Mouse (Mus musculus) CH12.LX (cell line): ENCODE results near the gene Gmds. TPM values are rescaled to one million over a fixed set of nuclear protein-coding genes. Genes with fewer than 3 reads are reported as not detected.

Experiments
- DNase-seq: peaks from one replicate; pipeline ENCODE4 v3.0.0-alpha.2; 2013; ENCODE audit errors: extremely low read depth
- H3K27ac ChIP-seq: 2 replicates; pipeline ENCODE4 v1.5.1; 2012; ENCODE audit warnings: low read depth, mild to moderate bottlenecking, control low read depth, moderate library complexity; ENCODE audit not compliant: insufficient read depth
- H3K27me3 ChIP-seq: replicated peaks from 2 replicates; pipeline ENCODE3; 2012; ENCODE audit warnings: inconsistent platforms
- H3K36me3 ChIP-seq, 2 experiments: replicated peaks in 1 of 2; 2 replicates each; pipeline versions ENCODE3 to v1.6.1; 2012; ENCODE audit warnings: inconsistent platforms in 1 of 2, low read length in 1 of 2, mild to moderate bottlenecking in 1 of 2, mixed read lengths in 1 of 2, moderate library complexity in 1 of 2; ENCODE audit not compliant: control insufficient read depth in 1 of 2, insufficient read depth in 1 of 2
- H3K4me1 ChIP-seq, 2 experiments: 2 replicates each; pipeline ENCODE4 v1.6.1; 2012; ENCODE audit warnings: inconsistent platforms in 1 of 2, moderate library complexity in 1 of 2; ENCODE audit not compliant: insufficient read depth in 2 of 2, control insufficient read depth in 1 of 2
- H3K4me2 ChIP-seq: 2 replicates; pipeline ENCODE4 v1.6.1; 2012; ENCODE audit warnings: low read depth, mild to moderate bottlenecking, control low read depth; ENCODE audit not compliant: poor library complexity, insufficient read depth, severe bottlenecking
- H3K4me3 ChIP-seq, 3 experiments: fragments of 150-350 bp in 1 of 3; sonication (generic) in 1 of 3; replicated peaks in 1 of 3; 2 replicates each; pipeline versions ENCODE3 to v1.5.1; 2011 to 2012; ENCODE audit warnings: low read depth in 2 of 3, low read length in 2 of 3, mild to moderate bottlenecking in 2 of 3, moderate library complexity in 2 of 3, control low read depth in 1 of 3, improper control_type of control experiment in 1 of 3, inconsistent platforms in 1 of 3, mixed read lengths in 1 of 3; ENCODE audit not compliant: poor library complexity in 1 of 3
- H3K79me2 ChIP-seq: replicated peaks from 2 replicates; pipeline ENCODE4 v1.6.1; 2012; ENCODE audit warnings: mild to moderate bottlenecking, moderate library complexity; ENCODE audit not compliant: control insufficient read depth, poor library complexity, insufficient read depth, severe bottlenecking; ENCODE audit errors: extremely low read depth
- H3K9ac ChIP-seq: 2 replicates; pipeline ENCODE4 v1.6.1; 2012; ENCODE audit warnings: low read depth, mild to moderate bottlenecking, control low read depth, moderate library complexity; ENCODE audit not compliant: insufficient read depth
- H3K9me3 ChIP-seq: replicated peaks from 2 replicates; pipeline ENCODE3; 2012; ENCODE audit warnings: low read length, inconsistent platforms, mixed read lengths
- BHLHE40 ChIP-seq: IDR thresholded peaks from 2 replicates; pipeline ENCODE4 v1.6.1; 2011; ENCODE audit warnings: mild to moderate bottlenecking, low read depth, low read length, improper control_type of control experiment
- CHD1 ChIP-seq: IDR thresholded peaks from 2 replicates; pipeline ENCODE4 v1.6.1; 2012; ENCODE audit warnings: low read depth, low read length, improper control_type of control experiment, inconsistent platforms
- CHD2 ChIP-seq: IDR thresholded peaks from 2 replicates; pipeline ENCODE4 v1.6.1; 2011; ENCODE audit warnings: low read length, improper control_type of control experiment
- CTCF ChIP-seq, 2 experiments: IDR thresholded peaks in 1 of 2; conservative IDR thresholded peaks in 1 of 2; 2 replicates each; pipeline ENCODE4 v1.5.1; 2011 to 2012; ENCODE audit warnings: low read depth in 2 of 2, low read length in 2 of 2, improper control_type of control experiment in 1 of 2, inconsistent platforms in 1 of 2, mild to moderate bottlenecking in 1 of 2, moderate library complexity in 1 of 2
- EP300 ChIP-seq: IDR thresholded peaks from 2 replicates; pipeline ENCODE4 v1.6.1; 2011; ENCODE audit warnings: low read length, improper control_type of control experiment
- ETS1 ChIP-seq: conservative IDR thresholded peaks from 2 replicates; pipeline ENCODE4 v1.6.1; 2012; ENCODE audit warnings: low read depth, mild to moderate bottlenecking, inconsistent platforms, low read length, improper control_type of control experiment, moderate library complexity
- IRF4 ChIP-seq: IDR thresholded peaks from 2 replicates; pipeline ENCODE4 v1.6.1; 2014; ENCODE audit warnings: low read depth, mild to moderate bottlenecking, inconsistent platforms, low read length, improper control_type of control experiment
- JUND ChIP-seq: conservative IDR thresholded peaks from 2 replicates; pipeline ENCODE4 v1.6.1; 2011; ENCODE audit warnings: low read depth, low read length, improper control_type of control experiment
- MEF2A ChIP-seq: IDR thresholded peaks from 2 replicates; pipeline ENCODE4 v1.6.1; 2014; ENCODE audit warnings: low read depth, mild to moderate bottlenecking, inconsistent platforms, low read length, improper control_type of control experiment, borderline replicate concordance
- MYC ChIP-seq: IDR thresholded peaks from 2 replicates; pipeline ENCODE4 v1.6.1; 2011; ENCODE audit warnings: low read depth, mild to moderate bottlenecking, improper control_type of control experiment, low read length
- NRF1 ChIP-seq: IDR thresholded peaks from 2 replicates; pipeline ENCODE4 v1.6.1; 2014; ENCODE audit warnings: low read depth, mild to moderate bottlenecking, inconsistent platforms, low read length, improper control_type of control experiment, moderate library complexity
- PAX5 ChIP-seq: IDR thresholded peaks from 2 replicates; pipeline ENCODE4 v1.6.1; 2012; ENCODE audit warnings: low read length, inconsistent platforms, mixed read lengths
- POLR2AphosphoS2 ChIP-seq: IDR thresholded peaks from 2 replicates; pipeline ENCODE4 v1.6.1; 2011; ENCODE audit warnings: low read depth, low read length, improper control_type of control experiment
- RAD21 ChIP-seq: IDR thresholded peaks from 2 replicates; pipeline ENCODE4 v1.6.1; 2011; ENCODE audit warnings: low read depth, mild to moderate bottlenecking, low read length, improper control_type of control experiment, moderate library complexity
- RCOR1 ChIP-seq: conservative IDR thresholded peaks from 2 replicates; pipeline ENCODE4 v1.6.1; 2012; ENCODE audit warnings: low read depth, mild to moderate bottlenecking, inconsistent platforms, low read length, improper control_type of control experiment
- SIN3A ChIP-seq: IDR thresholded peaks from 2 replicates; pipeline ENCODE4 v1.6.1; 2012; ENCODE audit warnings: low read length, improper control_type of control experiment, inconsistent platforms
- TBP ChIP-seq: conservative IDR thresholded peaks from 2 replicates; pipeline ENCODE4 v1.6.1; 2011; ENCODE audit warnings: low read depth, low read length, improper control_type of control experiment
- UBTF ChIP-seq: IDR thresholded peaks from 2 replicates; pipeline ENCODE4 v1.6.1; 2012; ENCODE audit warnings: low read depth, mild to moderate bottlenecking, inconsistent platforms, low read length, improper control_type of control experiment, moderate library complexity
- USF1 ChIP-seq: IDR thresholded peaks from 2 replicates; pipeline ENCODE4 v1.6.1; 2014; ENCODE audit warnings: low read depth, mild to moderate bottlenecking, inconsistent platforms, low read length, improper control_type of control experiment
- ZC3H11A ChIP-seq: IDR thresholded peaks from 2 replicates; pipeline ENCODE4 v1.6.1; 2012; ENCODE audit warnings: low read depth, mild to moderate bottlenecking, inconsistent platforms, low read length, improper control_type of control experiment
- ZKSCAN1 ChIP-seq: IDR thresholded peaks from 2 replicates; pipeline ENCODE4 v1.6.1; 2012; ENCODE audit warnings: low read depth, inconsistent platforms, low read length, improper control_type of control experiment, borderline replicate concordance
- ZMIZ1 ChIP-seq: IDR thresholded peaks from 2 replicates; pipeline ENCODE4 v1.6.1; 2012; ENCODE audit warnings: low read depth, mild to moderate bottlenecking, inconsistent platforms, low read length, improper control_type of control experiment
- ZNF384 ChIP-seq: IDR thresholded peaks from 2 replicates; pipeline ENCODE4 v1.6.1; 2012; ENCODE audit warnings: low read depth, low read length, improper control_type of control experiment, inconsistent platforms
- dilution Hi-C: fragments of 300-500 bp; cut with MboI; formaldehyde crosslinking; loops from 2 replicates; pipeline ENCODE4 v1.14.3; 2020; ENCODE audit warnings: low sequenced_read_pairs; ENCODE audit not compliant: extremely low pct_unique_long_range_greater_than_20kb, extremely low pct_ligation_motif_present
- in situ Hi-C: fragments of 300-500 bp; cut with MboI; formaldehyde crosslinking; loops from 3 replicates; pipeline ENCODE4 v1.14.3; 2019; ENCODE audit warnings: low sequenced_read_pairs, low pct_ligation_motif_present, low pct_unique_long_range_greater_than_20kb, mixed read lengths
- polyA plus RNA-seq: library from polyadenylated mRNA; unstranded; fragments of >175 nt; gene quantifications from 2 replicates; pipeline ENCODE4 v1.2.1, GENCODE M21; 2012; ENCODE audit warnings: low read depth; ENCODE audit not compliant: insufficient read length
- total RNA-seq, 2 experiments: library from RNA; depleted of rRNA; stranded (reverse); fragments of 300-350 nt in 1 of 2; fragments of >200 nt in 1 of 2; gene quantifications; 2 replicates each; pipeline ENCODE4 v1.2.3; 2012 to 2014

The Gmds gene
- total and polyA plus RNA-seq, 3 experiments: 11.0 to 19.3 (median 15.1) TPM

DNA sequence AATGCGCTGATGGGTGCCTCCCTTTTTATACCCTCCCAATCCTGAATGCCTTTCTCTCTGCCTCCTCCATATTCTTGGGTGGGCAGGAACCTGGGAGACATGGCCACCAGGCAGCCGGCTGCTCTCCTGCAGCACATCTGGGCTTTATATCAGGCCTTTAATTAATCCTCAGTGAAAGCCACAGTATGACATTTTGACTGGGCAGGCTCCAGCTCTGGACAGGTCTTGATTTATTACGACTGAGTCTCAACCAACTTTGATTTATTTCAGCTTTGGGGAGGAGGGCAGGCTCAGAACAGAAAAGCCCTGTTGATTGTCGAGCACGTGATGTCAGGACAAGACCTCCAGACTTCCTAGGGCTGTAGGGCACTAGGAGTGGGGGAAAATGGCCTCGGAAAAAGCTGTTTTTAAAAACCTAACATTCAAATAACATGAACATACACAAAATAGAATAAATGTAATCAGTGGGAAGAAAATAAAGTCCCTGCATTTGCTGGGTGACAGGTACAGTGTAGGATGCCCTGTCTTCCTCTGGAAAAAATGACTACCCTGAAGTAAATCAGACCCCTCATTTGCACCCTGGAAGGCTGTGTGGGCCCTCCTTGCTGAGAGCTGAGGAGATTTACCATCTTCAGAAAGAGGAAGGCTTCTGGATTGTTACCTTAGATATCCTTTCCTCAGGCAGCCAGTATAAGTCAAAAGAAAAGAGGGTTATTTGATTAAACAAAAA lies 257.9 kb downstream of the Gmds start:
- dilution Hi-C loops: no loop called here
- TF ChIP-seq RAD21 (no peak), TBP (no peak), UBTF (no peak), BHLHE40 (no peak), EP300 (no peak), MYC (no peak), POLR2AphosphoS2 (no peak), ZKSCAN1 (no peak), NRF1 (no peak), CHD1 (no peak)

DNA sequence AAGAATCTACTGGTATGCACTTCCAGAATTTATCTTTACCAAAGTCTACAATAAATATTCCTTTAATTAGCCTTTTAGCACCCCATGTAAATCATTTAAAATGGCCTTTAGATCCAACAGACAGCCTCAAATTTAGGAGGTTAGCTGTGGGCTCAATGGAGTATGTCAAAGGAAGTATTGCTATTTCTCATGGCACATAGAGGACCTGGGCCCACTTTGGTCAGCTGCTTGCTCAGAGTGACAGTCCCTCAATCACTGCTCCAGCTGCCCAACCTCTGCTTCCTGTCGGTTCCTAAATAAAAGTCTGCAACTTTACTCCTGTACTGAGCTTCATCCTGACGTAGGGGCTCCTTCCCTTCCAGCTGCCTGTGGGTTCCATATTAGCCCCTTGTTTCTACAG lies 264.9 kb downstream of the Gmds start:
- H3K9me3 ChIP-seq: no peaks in the 10 kb centered on the region
- H3K27ac ChIP-seq: no peak overlapping the region

More for the DNA sequence above, 257.9 kb downstream of the Gmds start:
- Histone ChIP-seq H3K79me2 (no peaks in the 10 kb centered on the region), H3K27me3 (no peaks in the 10 kb centered on the region), H3K4me2 (no peak overlapping the region), H3K9me3 (no peaks in the 10 kb centered on the region), H3K27ac (no peak overlapping the region), H3K9ac (no peak overlapping the region), H3K4me1 (no peaks in the 10 kb centered on the region), H3K4me3 (no peak overlapping the region), H3K36me3 (no peaks in the 10 kb centered on the region)
- in situ Hi-C loops: no loop called here
- no peak for DNase-seq

More for the DNA sequence above, 264.9 kb downstream of the Gmds start:
- in situ Hi-C loops (no loop called here), dilution Hi-C loops (no loop called here)
- no peaks in the 10 kb centered on the region for H3K27me3 ChIP-seq
- H3K4me1 ChIP-seq: peaks cover 0 to 10% of the 10 kb centered on the region in 2 experiments; a peak in 1 of 4 replicates
- no peak overlapping the region for H3K4me2 ChIP-seq
- H3K4me3 ChIP-seq: no peak overlapping the region
- H3K79me2 ChIP-seq: no peaks in the 10 kb centered on the region
- H3K36me3 ChIP-seq: no peaks in the 10 kb centered on the region
- no peak for DNase-seq
- no peak for TF ChIP-seq ETS1
- no peak for TF ChIP-seq ZC3H11A
- no peak for TF ChIP-seq CTCF (conservative IDR thresholded peaks at IDR 0.05 in 1 of 2, IDR thresholded peaks at IDR 0.05 in 1 of 2; ENCODE audit: low read depth in 2 of 2, low read length in 2 of 2)
- TF ChIP-seq RCOR1: no peak
- no peak for TF ChIP-seq IRF4
- no peak for TF ChIP-seq ZKSCAN1
- no peak for TF ChIP-seq CHD2
- TF ChIP-seq SIN3A: no peak
- TF ChIP-seq TBP: no peak
- no peak for TF ChIP-seq UBTF
- TF ChIP-seq JUND: no peak
- TF ChIP-seq POLR2AphosphoS2: no peak
- no peak for TF ChIP-seq MYC
- TF ChIP-seq RAD21: no peak
- no peak for TF ChIP-seq ZNF384
- no peak for TF ChIP-seq ZMIZ1
- TF ChIP-seq USF1: no peak
- TF ChIP-seq MEF2A: no peak
- TF ChIP-seq PAX5: no peak
- no peak overlapping the region for H3K9ac ChIP-seq
